Mouse (Mus musculus) spleen, adult 2 months (tissue): ENCODE measurements around the gene Plp2.

ENCODE experiments used
- CTCF ChIP-seq: fragments of 200-500 bp; IDR thresholded peaks from 2 replicates; pipeline ENCODE4 v1.5.1; 2011; ENCODE audit warnings: mild to moderate bottlenecking, inconsistent platforms; ENCODE audit not compliant: insufficient read depth, insufficient read length, insufficient replicate concordance; ENCODE audit errors: extremely low read depth
- POLR2A ChIP-seq: fragments of 200-500 bp; IDR thresholded peaks from 2 replicates; pipeline ENCODE4 v1.6.1; 2011; ENCODE audit warnings: low read depth, low read length, inconsistent platforms

- TF ChIP-seq CTCF = peak; percentile 7; the same call in 1 of the 2 replicates
- TF ChIP-seq POLR2A = no peak
Observed at GRCm38 (mm10) chrX:7645349-7645748, 25.8 kb downstream of the Plp2 start.
